Mouse (Mus musculus) right cerebral cortex, postnatal 10 days (tissue): ENCODE measurements at regions not wholly inside any gene's neighbourhood (a gene's known extent, or its start where the extent isn't known, plus 50 kb on each side); places are given as distances from the start of the nearest gene placed in this dataset.
A peak's percentile ranks its signal among the peaks of the same experiment; 100 is the strongest.

Experiments used
- DNase-seq, 2 experiments: peaks; one replicate each; pipeline ENCODE4 v3.0.0; 2021; ENCODE audit warnings: low spot score in 2 of 2

DNA sequence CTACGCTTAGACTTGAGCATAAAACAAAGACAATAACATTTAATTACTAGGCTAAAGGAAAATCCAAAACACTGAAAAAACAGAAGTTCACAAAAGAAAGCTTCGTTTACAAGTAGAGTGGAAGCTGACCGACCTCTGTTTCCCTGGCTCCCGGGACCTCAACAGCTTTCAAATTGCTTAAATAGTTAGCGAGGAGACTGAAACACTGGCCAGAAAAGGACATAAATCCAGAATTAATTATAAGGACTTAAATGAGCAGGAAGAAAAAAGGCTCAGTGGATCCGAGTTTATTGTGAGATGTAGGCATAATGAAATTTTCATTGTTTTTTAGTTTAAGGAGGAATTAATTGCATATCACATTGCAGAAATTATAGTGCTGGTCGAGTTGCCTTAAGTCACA, 754.4 kb downstream of the Kcnj2 start:
- no peak for DNase-seq

- DNase-seq = no peak
Observed at GRCm38 (mm10) chr11:111828455-111828854, 762.5 kb downstream of the Kcnj2 start.

GRCm38 (mm10) chr11:111838996-111839395, 773.0 kb downstream of the Kcnj2 start:
- no peak for DNase-seq

DNA sequence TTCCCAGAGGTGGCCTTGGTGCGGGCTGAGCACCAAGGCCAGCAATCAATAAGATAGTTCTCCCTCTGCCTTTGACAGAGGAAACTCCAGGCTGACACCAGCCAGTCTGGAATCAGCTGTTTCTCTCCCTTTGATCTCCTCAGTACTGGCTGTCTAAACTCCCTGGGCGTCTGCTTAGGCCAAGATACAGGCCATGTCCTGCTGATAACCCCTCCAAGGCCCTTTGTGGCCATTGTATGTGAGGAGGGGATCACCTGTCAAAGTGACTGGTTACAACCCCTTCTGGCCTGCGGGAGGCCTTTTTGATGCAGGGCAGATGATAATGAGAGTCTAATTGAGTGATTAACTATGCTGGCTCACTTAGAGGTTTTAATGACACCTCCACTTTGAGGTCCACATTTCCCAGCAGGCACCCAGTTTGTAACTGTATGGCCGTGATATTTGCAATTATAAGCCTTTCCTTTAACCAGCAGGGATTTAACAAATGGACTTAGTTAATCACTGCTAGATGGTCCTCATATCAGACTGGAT, 777.8 kb downstream of the Kcnj2 start:
- no peak for DNase-seq

DNA sequence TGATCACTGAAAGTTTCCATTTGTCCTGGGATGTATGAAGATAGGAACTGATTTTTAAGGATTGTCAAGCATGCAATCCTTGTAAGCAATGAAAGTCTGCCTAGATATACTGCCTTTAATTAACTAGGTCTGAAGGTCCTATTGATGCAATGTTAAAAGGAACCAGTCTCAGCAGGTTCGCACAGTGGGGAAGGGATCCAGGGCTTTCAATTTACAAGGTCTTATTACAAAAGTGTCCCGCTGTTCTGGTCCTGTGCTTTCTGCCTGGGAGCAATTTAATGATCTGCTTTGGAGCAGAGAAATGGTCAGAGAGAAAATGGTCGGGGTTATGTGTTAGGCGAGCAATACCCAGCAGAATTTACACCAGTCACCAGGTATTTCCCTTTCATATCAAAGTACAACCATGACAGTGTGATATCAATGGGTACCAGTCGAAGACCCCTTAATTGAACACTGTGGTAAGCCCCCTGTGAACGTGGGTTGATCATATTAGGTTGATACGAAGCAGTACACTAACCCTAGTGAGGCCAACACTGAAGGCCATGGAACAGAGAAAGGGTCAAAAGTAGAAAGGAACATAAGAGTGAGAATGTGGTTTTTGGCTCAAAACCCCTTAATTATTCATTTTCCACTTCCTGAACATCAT, 778.5 kb downstream of the Kcnj2 start:
- DNase-seq = no peak

GRCm38 (mm10) chr11:111857288-111857687, 791.3 kb downstream of the Kcnj2 start:
- no peak for DNase-seq

DNA sequence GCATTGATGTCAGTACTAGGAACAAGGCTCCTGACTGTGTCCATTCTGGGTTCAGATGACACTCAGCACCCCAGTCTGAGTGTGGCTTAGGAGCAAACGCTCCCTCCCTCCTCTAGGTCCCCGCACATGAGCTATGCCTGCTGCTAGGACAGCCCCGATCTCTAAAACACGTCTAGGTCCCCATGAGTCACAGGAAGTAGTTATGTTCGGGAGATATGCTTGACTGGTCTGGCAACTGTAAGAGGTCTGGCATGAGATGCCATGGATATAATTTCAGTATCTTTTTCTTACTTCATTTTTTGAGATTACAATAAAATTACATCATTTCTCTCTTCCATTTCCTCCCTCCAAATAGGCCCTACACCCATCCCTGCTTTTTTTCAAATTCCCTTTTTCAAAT, 792.1 kb downstream of the Kcnj2 start:
- DNase-seq = no peak

DNA sequence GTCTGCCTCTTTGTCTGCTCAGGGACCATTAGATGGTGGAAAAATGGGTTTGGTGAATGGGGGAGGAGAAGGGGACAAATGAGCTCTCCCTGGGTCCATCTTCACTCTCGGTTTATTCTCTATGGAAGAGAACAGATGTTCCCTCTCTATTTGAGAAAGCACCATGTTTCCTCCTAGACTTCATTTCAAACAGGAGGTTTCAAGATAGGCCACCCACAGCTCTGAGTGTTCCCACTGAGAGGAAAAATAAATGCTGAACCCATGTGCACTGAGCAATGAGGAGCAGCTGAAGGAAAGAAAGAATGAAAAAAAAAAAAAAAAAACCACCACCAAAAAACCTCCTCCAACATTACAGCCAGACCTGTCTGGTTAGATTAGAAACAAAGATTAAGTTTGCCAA, 799.2 kb downstream of the Kcnj2 start:
- DNase-seq = no peak

- no peak for DNase-seq
Observed at GRCm38 (mm10) chr11:111875406-111875805, 809.4 kb downstream of the Kcnj2 start.

- DNase-seq = no peak
Observed at GRCm38 (mm10) chr11:111880146-111880545, 814.2 kb downstream of the Kcnj2 start.

DNA sequence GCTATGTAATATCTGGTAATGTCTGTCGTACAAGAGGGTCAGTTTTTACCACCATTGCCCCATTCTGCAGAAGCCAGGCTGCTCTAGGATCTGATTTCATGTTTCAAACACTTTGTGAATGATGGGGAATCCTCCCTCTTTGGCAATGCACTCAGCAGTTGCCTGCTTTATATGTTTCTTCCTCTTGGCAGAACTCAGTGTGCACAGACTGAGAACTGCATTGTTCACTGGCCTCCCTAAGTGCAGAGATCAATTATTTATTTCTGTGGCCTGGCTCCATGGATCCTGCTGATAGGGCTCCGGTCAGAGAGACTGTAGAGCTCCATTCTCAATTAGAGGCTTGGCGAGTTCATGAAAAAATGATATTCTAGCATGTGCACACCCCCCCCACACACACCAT, 824.1 kb downstream of the Kcnj2 start:
- peak in 1 of 2 experiments; percentile 26 for DNase-seq

GRCm38 (mm10) chr11:111893861-111894260, 827.9 kb downstream of the Kcnj2 start:
- peak; percentile 50 to 55 for DNase-seq

DNA sequence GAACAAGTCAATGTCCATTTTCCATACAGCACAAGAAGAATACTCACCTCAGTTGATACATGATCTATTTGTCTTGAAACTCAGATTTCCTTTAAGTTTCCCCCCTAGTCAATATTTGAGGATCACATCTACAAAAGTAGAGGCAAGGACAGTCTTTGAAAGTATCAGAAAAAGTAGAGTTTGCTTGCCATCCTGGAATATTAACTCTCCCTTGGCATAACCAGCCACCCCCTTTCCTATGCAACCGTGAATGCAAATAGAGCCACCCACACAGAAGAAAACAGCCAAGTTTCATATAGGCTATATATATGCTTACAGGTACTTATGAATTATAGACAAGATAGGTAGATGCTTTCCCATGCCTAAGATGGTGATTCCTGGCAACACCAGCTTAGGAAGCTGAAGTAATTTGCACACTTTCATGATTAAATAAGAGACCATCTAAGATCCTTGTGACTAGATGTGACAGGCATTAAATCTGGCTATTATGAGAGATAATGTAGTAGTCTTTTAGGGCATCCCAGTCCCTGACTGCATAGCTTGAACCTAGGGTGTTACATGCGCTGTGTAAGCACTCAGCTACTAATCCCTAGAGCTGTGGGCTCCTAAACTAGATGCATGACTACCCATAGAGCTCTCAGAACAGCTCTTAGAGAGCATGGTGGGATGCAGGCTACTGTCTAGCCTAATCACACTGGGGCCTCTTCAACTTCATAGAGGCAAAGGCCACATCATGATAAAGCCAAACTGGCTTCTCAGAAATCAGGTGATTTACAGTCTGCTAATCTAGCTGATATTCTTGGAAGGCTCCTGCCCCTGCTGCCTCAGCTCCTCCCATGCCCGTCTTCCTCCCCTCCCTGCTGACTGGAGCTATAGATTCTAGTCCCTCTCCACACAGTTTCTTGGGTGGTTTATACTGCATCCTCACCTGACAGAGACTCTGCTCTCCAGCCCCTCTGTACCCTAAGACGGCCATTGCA, 829.5 kb downstream of the Kcnj2 start:
- DNase-seq = no peak

DNA sequence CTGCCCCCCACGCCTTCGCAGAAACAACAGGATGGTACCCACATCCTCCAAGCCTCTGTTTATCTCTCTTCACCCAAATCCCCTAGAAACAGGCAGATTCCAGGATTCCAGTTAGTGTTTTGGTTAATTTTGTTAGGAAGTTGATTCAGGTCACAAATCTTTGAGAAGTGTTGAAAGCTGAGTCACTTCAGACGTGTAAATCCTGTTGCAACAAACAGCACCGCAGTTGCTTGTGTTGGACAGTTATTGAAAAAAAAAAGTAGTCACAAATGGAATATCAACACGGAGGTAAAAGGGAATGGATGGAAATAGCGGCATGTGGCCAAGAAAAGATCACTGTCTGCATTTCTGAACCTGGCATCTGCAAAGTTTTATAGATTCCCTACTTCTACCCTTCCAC, 831.0 kb downstream of the Kcnj2 start:
- DNase-seq = no peak

GRCm38 (mm10) chr11:111904086-111904485, 838.1 kb downstream of the Kcnj2 start:
- peak; percentile 23 to 24 for DNase-seq

- peak; percentile 34 to 60 for DNase-seq
Observed at GRCm38 (mm10) chr11:111913891-111914290, 847.9 kb downstream of the Kcnj2 start.

GRCm38 (mm10) chr11:111926336-111926735, 855.7 kb upstream of the Sox9 start:
- DNase-seq = no peak

GRCm38 (mm10) chr11:111929366-111929765, 852.7 kb upstream of the Sox9 start:
- DNase-seq = no peak

GRCm38 (mm10) chr11:111932052-111932451, 850.0 kb upstream of the Sox9 start:
- DNase-seq = no peak

DNA sequence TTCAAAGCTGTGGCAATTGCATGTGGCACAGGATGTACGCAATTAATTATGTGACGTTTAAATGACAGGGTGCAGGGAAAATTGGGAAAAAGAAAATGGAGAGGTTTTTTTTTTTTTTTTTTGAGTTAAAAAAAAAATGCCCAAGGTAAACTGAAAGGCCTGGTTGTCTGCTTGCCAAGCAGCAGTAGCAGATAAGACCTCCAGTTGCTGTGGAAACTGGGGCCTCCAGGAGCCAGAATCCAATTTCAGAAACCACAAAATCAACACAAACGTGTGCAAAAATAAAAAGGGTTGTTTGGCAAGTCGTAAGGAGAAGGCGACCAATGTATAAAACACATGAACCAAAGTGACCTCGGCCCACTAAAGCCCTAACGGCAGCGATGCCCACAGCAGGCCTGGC, 837.7 kb upstream of the Sox9 start:
- peak; percentile 40 to 43 for DNase-seq

DNA sequence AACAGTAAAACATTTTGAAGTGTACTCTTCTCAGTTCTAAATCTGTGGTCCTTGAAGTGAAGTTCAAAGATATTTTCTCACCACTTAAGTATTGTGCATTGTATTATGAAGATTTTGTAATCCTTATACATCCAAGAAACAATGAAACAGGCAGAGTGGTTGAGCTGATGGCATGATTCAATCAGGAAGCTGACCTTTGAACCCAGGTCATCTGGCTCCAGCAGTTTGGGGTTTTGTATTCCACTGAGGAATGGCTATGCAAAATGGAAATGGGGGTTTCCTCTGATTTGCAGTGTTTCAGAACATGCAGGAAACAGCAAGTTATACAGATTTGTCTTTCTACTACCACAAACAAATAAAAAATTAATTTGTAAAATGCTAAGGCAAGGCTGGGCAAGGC, 836.2 kb upstream of the Sox9 start:
- DNase-seq = no peak

- no peak for DNase-seq
Observed at GRCm38 (mm10) chr11:111947671-111948070, 834.4 kb upstream of the Sox9 start.

DNA sequence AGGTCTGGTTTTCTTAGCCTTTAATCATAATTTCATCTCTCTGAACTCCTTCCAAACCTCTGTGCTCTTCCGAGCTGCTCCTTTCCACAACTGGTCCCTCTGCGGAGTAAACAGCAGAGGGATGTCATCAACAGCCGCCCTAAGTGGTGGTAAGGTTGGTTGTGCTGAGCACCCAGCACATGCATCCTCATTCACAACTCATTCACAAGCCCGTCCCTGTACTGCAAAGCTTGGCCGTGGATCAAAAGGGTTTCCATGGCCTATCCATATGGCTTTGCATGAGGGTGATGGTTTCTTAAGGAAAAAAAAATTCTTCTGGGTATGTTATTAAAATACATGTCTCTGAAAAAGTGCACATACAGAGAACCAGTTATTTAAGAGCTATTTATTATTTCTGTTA, 828.6 kb upstream of the Sox9 start:
- DNase-seq = peak in 1 of 2 experiments; percentile 28
